Mouse (Mus musculus) cortical plate, adult 2 months (tissue): ENCODE measurements at regions not wholly inside any gene's neighbourhood (a gene's known extent, or its start where the extent isn't known, plus 50 kb on each side); places are given as distances from the start of the nearest gene placed in this dataset.

Experiments used
- CTCF ChIP-seq: fragments of 200-500 bp; IDR thresholded peaks from 2 replicates; pipeline ENCODE4 v1.5.1; 2011; ENCODE audit warnings: mild to moderate bottlenecking, control low read depth, low read length; ENCODE audit not compliant: insufficient read depth; ENCODE audit errors: extremely low read depth
- POLR2A ChIP-seq: fragments of 200-500 bp; IDR thresholded peaks from 2 replicates; pipeline ENCODE4 v1.6.1; 2011; ENCODE audit warnings: mild to moderate bottlenecking, low read length, control low read depth; ENCODE audit not compliant: insufficient read depth; ENCODE audit errors: extremely low read depth

DNA sequence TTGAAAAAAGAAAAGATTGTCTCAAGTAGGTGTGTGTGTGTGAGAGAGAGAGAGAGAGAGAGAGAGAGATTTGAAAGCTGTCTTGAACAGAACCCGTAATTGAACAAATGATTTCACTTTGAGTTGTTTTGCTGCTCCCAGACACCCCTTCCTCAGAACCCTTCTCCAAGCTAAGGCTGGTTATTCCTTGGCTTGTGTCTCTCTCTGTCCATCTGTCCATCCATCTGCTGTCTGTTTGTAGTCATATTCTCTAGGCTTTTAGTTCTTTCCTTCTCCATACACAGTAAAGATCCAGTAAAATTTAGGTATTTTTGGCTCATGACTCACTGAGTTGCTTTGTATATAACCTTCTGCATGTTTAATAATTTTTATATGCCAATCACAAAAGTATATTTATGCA, 144.7 kb downstream of the Tmem161b start:
- TF ChIP-seq POLR2A: no peak
- TF ChIP-seq CTCF: no peak
